Mouse (Mus musculus) CH12.LX (cell line): ENCODE results near the gene Rtca. TPM values are rescaled to one million over a fixed set of nuclear protein-coding genes. Genes with fewer than 3 reads are reported as not detected.

Experiments used
- DNase-seq: peaks from one replicate; pipeline ENCODE4 v3.0.0-alpha.2; 2013; ENCODE audit errors: extremely low read depth
- H3K27ac ChIP-seq: 2 replicates; pipeline ENCODE4 v1.5.1; 2012; ENCODE audit warnings: low read depth, mild to moderate bottlenecking, control low read depth, moderate library complexity; ENCODE audit not compliant: insufficient read depth
- H3K27me3 ChIP-seq: replicated peaks from 2 replicates; pipeline ENCODE3; 2012; ENCODE audit warnings: inconsistent platforms
- H3K36me3 ChIP-seq, 2 experiments: replicated peaks in 1 of 2; 2 replicates each; pipeline versions ENCODE3 to v1.6.1; 2012; ENCODE audit warnings: inconsistent platforms in 1 of 2, low read length in 1 of 2, mild to moderate bottlenecking in 1 of 2, mixed read lengths in 1 of 2, moderate library complexity in 1 of 2; ENCODE audit not compliant: control insufficient read depth in 1 of 2, insufficient read depth in 1 of 2
- H3K4me1 ChIP-seq, 2 experiments: 2 replicates each; pipeline ENCODE4 v1.6.1; 2012; ENCODE audit warnings: inconsistent platforms in 1 of 2, moderate library complexity in 1 of 2; ENCODE audit not compliant: insufficient read depth in 2 of 2, control insufficient read depth in 1 of 2
- H3K4me2 ChIP-seq: 2 replicates; pipeline ENCODE4 v1.6.1; 2012; ENCODE audit warnings: low read depth, mild to moderate bottlenecking, control low read depth; ENCODE audit not compliant: poor library complexity, insufficient read depth, severe bottlenecking
- H3K4me3 ChIP-seq, 3 experiments: fragments of 150-350 bp in 1 of 3; sonication (generic) in 1 of 3; replicated peaks in 1 of 3; 2 replicates each; pipeline versions ENCODE3 to v1.5.1; 2011 to 2012; ENCODE audit warnings: low read depth in 2 of 3, low read length in 2 of 3, mild to moderate bottlenecking in 2 of 3, moderate library complexity in 2 of 3, control low read depth in 1 of 3, improper control_type of control experiment in 1 of 3, inconsistent platforms in 1 of 3, mixed read lengths in 1 of 3; ENCODE audit not compliant: poor library complexity in 1 of 3
- H3K79me2 ChIP-seq: replicated peaks from 2 replicates; pipeline ENCODE4 v1.6.1; 2012; ENCODE audit warnings: mild to moderate bottlenecking, moderate library complexity; ENCODE audit not compliant: control insufficient read depth, poor library complexity, insufficient read depth, severe bottlenecking; ENCODE audit errors: extremely low read depth
- H3K9ac ChIP-seq: 2 replicates; pipeline ENCODE4 v1.6.1; 2012; ENCODE audit warnings: low read depth, mild to moderate bottlenecking, control low read depth, moderate library complexity; ENCODE audit not compliant: insufficient read depth
- H3K9me3 ChIP-seq: replicated peaks from 2 replicates; pipeline ENCODE3; 2012; ENCODE audit warnings: low read length, inconsistent platforms, mixed read lengths
- IRF4 ChIP-seq: IDR thresholded peaks from 2 replicates; pipeline ENCODE4 v1.6.1; 2014; ENCODE audit warnings: low read depth, mild to moderate bottlenecking, inconsistent platforms, low read length, improper control_type of control experiment
- KAT2A ChIP-seq: IDR thresholded peaks from 2 replicates; pipeline ENCODE4 v1.6.1; 2012; ENCODE audit warnings: low read length, improper control_type of control experiment, inconsistent platforms; ENCODE audit not compliant: insufficient replicate concordance
- MAFK ChIP-seq: IDR thresholded peaks from 2 replicates; pipeline ENCODE4 v1.6.1; 2011; ENCODE audit warnings: low read length, improper control_type of control experiment; ENCODE audit not compliant: insufficient replicate concordance
- MAX ChIP-seq: IDR thresholded peaks from 2 replicates; pipeline ENCODE4 v1.6.1; 2011; ENCODE audit warnings: low read length, improper control_type of control experiment
- MAZ ChIP-seq: IDR thresholded peaks from 2 replicates; pipeline ENCODE4 v1.6.1; 2012; ENCODE audit warnings: low read depth, mild to moderate bottlenecking, inconsistent platforms, low read length, improper control_type of control experiment, moderate library complexity
- MXI1 ChIP-seq: IDR thresholded peaks from 2 replicates; pipeline ENCODE4 v1.6.1; 2011; ENCODE audit warnings: mild to moderate bottlenecking, low read depth, low read length, improper control_type of control experiment
- NELFE ChIP-seq: IDR thresholded peaks from 2 replicates; pipeline ENCODE4 v1.6.1; 2011; ENCODE audit warnings: low read depth, low read length, improper control_type of control experiment
- NRF1 ChIP-seq: IDR thresholded peaks from 2 replicates; pipeline ENCODE4 v1.6.1; 2014; ENCODE audit warnings: low read depth, mild to moderate bottlenecking, inconsistent platforms, low read length, improper control_type of control experiment, moderate library complexity
- PAX5 ChIP-seq: IDR thresholded peaks from 2 replicates; pipeline ENCODE4 v1.6.1; 2012; ENCODE audit warnings: low read length, inconsistent platforms, mixed read lengths
- POLR2A ChIP-seq: IDR thresholded peaks from 2 replicates; pipeline ENCODE4 v1.6.1; 2011; ENCODE audit warnings: low read depth, mild to moderate bottlenecking, improper control_type of control experiment, low read length
- POLR2AphosphoS2 ChIP-seq: IDR thresholded peaks from 2 replicates; pipeline ENCODE4 v1.6.1; 2011; ENCODE audit warnings: low read depth, low read length, improper control_type of control experiment
- RCOR1 ChIP-seq: conservative IDR thresholded peaks from 2 replicates; pipeline ENCODE4 v1.6.1; 2012; ENCODE audit warnings: low read depth, mild to moderate bottlenecking, inconsistent platforms, low read length, improper control_type of control experiment
- SMC3 ChIP-seq: IDR thresholded peaks from 2 replicates; pipeline ENCODE4 v1.6.1; 2011; ENCODE audit warnings: low read depth, low read length, improper control_type of control experiment
- USF1 ChIP-seq: IDR thresholded peaks from 2 replicates; pipeline ENCODE4 v1.6.1; 2014; ENCODE audit warnings: low read depth, mild to moderate bottlenecking, inconsistent platforms, low read length, improper control_type of control experiment
- USF2 ChIP-seq: conservative IDR thresholded peaks from 2 replicates; pipeline ENCODE4 v1.6.1; 2011; ENCODE audit warnings: low read depth, low read length, improper control_type of control experiment
- ZKSCAN1 ChIP-seq: IDR thresholded peaks from 2 replicates; pipeline ENCODE4 v1.6.1; 2012; ENCODE audit warnings: low read depth, inconsistent platforms, low read length, improper control_type of control experiment, borderline replicate concordance
- ZMIZ1 ChIP-seq: IDR thresholded peaks from 2 replicates; pipeline ENCODE4 v1.6.1; 2012; ENCODE audit warnings: low read depth, mild to moderate bottlenecking, inconsistent platforms, low read length, improper control_type of control experiment
- ZNF384 ChIP-seq: IDR thresholded peaks from 2 replicates; pipeline ENCODE4 v1.6.1; 2012; ENCODE audit warnings: low read depth, low read length, improper control_type of control experiment, inconsistent platforms
- dilution Hi-C: fragments of 300-500 bp; cut with MboI; formaldehyde crosslinking; loops from 2 replicates; pipeline ENCODE4 v1.14.3; 2020; ENCODE audit warnings: low sequenced_read_pairs; ENCODE audit not compliant: extremely low pct_unique_long_range_greater_than_20kb, extremely low pct_ligation_motif_present
- in situ Hi-C: fragments of 300-500 bp; cut with MboI; formaldehyde crosslinking; loops from 3 replicates; pipeline ENCODE4 v1.14.3; 2019; ENCODE audit warnings: low sequenced_read_pairs, low pct_ligation_motif_present, low pct_unique_long_range_greater_than_20kb, mixed read lengths
- polyA plus RNA-seq: library from polyadenylated mRNA; unstranded; fragments of >175 nt; gene quantifications from 2 replicates; pipeline ENCODE4 v1.2.1, GENCODE M21; 2012; ENCODE audit warnings: low read depth; ENCODE audit not compliant: insufficient read length
- total RNA-seq, 2 experiments: library from RNA; depleted of rRNA; stranded (reverse); fragments of 300-350 nt in 1 of 2; fragments of >200 nt in 1 of 2; gene quantifications; 2 replicates each; pipeline ENCODE4 v1.2.3; 2012 to 2014

Rtca gene
- total and polyA plus RNA-seq, 3 experiments, result 57.8 to 80.1 (median 75.5) TPM

DNA sequence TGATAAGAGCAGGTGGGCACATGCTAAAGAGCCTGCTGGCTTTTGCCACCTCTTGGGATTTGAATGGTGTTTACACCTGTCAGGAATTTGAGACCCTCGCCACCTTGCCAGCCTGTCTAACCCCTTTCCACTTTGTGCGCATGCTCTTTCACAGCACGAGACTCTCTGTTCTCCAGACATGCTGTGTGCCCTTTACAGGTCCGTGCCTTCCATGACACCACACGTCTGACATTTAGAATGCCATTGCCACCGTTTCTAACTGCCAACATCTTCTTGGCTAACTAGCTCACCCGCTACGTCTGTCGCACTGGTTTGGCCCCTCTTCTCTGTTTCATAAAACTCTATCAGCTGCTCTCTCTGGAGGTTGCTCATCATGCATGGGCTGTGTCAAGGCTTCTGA lies 63.7 kb downstream of the Rtca start:
- TF ChIP-seq USF1 (no peak), SMC3 (no peak), NRF1 (no peak), MAZ (no peak), MAFK (no peak), ZKSCAN1 (no peak), MAX (no peak), KAT2A (no peak), MXI1 (no peak), ZMIZ1 (no peak), USF2 (no peak), IRF4 (no peak), NELFE (no peak), PAX5 (no peak), POLR2A (no peak), RCOR1 (no peak), POLR2AphosphoS2 (no peak)
- Histone ChIP-seq H3K27me3 (no peaks in the 10 kb centered on the region), H3K4me3 (no peak overlapping the region), H3K9me3 (no peaks in the 10 kb centered on the region), H3K79me2 (no peaks in the 10 kb centered on the region; the same call in 1 of the 2 replicates), H3K27ac (no peak overlapping the region), H3K4me1 (peaks cover 14 to 29% of the 10 kb centered on the region in 2 experiments), H3K36me3 (no peaks in the 10 kb centered on the region), H3K9ac (no peak overlapping the region), H3K4me2 (no peak overlapping the region)
- dilution Hi-C loops, result no loop called here
- in situ Hi-C loops, result no loop called here
- no peak for DNase-seq

DNA sequence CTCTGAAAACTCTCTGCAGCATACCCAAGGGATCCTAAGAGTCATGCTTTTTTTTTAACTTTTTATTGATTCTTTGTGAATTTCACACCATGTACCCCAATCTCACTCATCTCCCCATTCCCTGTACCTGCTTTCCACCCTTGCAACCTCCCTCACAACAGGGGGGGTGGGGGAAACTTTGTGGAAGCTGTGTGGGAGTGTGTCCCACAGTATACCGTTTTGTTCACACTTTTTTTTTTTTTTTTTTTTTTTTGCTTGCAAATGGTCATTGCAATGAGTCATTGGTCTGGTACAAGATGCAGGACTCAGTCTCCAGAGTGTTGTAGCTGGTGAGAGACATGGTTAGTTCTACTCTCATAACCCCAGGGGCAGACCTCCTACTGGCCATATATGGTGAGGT lies 65.2 kb downstream of the Rtca start:
- no peaks in the 10 kb centered on the region for H3K27me3 ChIP-seq
- in situ Hi-C loops, result no loop called here
- H3K27ac ChIP-seq, result peak overlapping the region; percentile 9; the same call in 1 of the 2 replicates
- no peak for DNase-seq
- peak overlapping the region; percentile 39; the same call in 1 of the 2 replicates for H3K4me2 ChIP-seq
- H3K9ac ChIP-seq, result no peak overlapping the region
- peaks cover 14 to 29% of the 10 kb centered on the region in 2 experiments for H3K4me1 ChIP-seq
- no peaks in the 10 kb centered on the region; the same call in 1 of the 2 replicates for H3K79me2 ChIP-seq
- TF ChIP-seq KAT2A, result no peak
- TF ChIP-seq ZNF384, result peak; percentile 91
- no peaks in the 10 kb centered on the region for H3K36me3 ChIP-seq
- no peaks in the 10 kb centered on the region for H3K9me3 ChIP-seq
- H3K4me3 ChIP-seq, result peak overlapping the region in 1 of 3 experiments; percentile 19
- dilution Hi-C loops, result no loop called here
